Mouse (Mus musculus) embryonic facial prominence, embryonic 15.5 days (tissue): ENCODE data around the gene Tmem203. TPM values are rescaled to one million over a fixed set of nuclear protein-coding genes. Genes with fewer than 3 reads are reported as not detected.
A peak's percentile ranks its signal among the peaks of the same experiment; 100 is the strongest.
"Not testable (repeated sequence)": the region's sequence is repeated elsewhere in the genome, so short reads cannot be mapped to it uniquely, and the experiment has no call there.

Experiments
- ATAC-seq: fragments of 200-750 bp; cut with Nextera tagmentation; 2 replicates; pipeline ENCODE4 v1.8.0; 2017; ENCODE audit warnings: low read depth, moderate TSS enrichment; ENCODE audit not compliant: insufficient number of reproducible peaks, low FRiP score, low TSS enrichment
- H3K27ac ChIP-seq: fragments of 300-500 bp; sonication (generic); replicated peaks from 2 replicates; pipeline ENCODE4 v1.5.1; 2015; ENCODE audit warnings: mild to moderate bottlenecking, inconsistent platforms
- H3K27me3 ChIP-seq: fragments of 300-500 bp; sonication (generic); 2 replicates; pipeline ENCODE4 v1.6.1; 2015; ENCODE audit warnings: inconsistent platforms
- H3K36me3 ChIP-seq: fragments of 300-500 bp; sonication (generic); 2 replicates; pipeline ENCODE4 v1.6.1; 2015; ENCODE audit warnings: mild to moderate bottlenecking, inconsistent platforms
- H3K4me1 ChIP-seq: fragments of 300-500 bp; sonication (generic); 2 replicates; pipeline ENCODE4 v1.6.1; 2015; ENCODE audit warnings: inconsistent platforms
- H3K4me2 ChIP-seq: fragments of 300-500 bp; sonication (generic); replicated peaks from 2 replicates; pipeline ENCODE4 v1.6.1; 2015; ENCODE audit warnings: mild to moderate bottlenecking, inconsistent platforms
- H3K4me3 ChIP-seq: fragments of 300-500 bp; sonication (generic); replicated peaks from 2 replicates; pipeline ENCODE4 v1.5.1; 2015; ENCODE audit warnings: mild to moderate bottlenecking, inconsistent platforms
- H3K9ac ChIP-seq: fragments of 300-500 bp; sonication (generic); 2 replicates; pipeline ENCODE4 v1.6.1; 2015; ENCODE audit warnings: inconsistent platforms
- H3K9me3 ChIP-seq: fragments of 300-500 bp; sonication (generic); replicated peaks from 2 replicates; pipeline ENCODE4 v1.6.1; 2016; ENCODE audit warnings: inconsistent platforms
- WGBS: fragments of 180-500 bp; shearing (Covaris S2); methylation state at CpG from one replicate; pipeline ENCODE4 v1.1.7; 2015; 5-methylcytosine and 5-hydroxymethylcytosine counted together
- polyA plus RNA-seq: library from polyadenylated mRNA; unstranded; fragments of >200 nt; fragmentation: Nextera tagmentation; extraction: Ambion mirVana; gene quantifications from 2 replicates; pipeline ENCODE4 v1.2.1, GENCODE M21; 2015

Tmem203 gene
- polyA plus RNA-seq, 1 experiment from 2014 or later = 25.6 TPM

DNA sequence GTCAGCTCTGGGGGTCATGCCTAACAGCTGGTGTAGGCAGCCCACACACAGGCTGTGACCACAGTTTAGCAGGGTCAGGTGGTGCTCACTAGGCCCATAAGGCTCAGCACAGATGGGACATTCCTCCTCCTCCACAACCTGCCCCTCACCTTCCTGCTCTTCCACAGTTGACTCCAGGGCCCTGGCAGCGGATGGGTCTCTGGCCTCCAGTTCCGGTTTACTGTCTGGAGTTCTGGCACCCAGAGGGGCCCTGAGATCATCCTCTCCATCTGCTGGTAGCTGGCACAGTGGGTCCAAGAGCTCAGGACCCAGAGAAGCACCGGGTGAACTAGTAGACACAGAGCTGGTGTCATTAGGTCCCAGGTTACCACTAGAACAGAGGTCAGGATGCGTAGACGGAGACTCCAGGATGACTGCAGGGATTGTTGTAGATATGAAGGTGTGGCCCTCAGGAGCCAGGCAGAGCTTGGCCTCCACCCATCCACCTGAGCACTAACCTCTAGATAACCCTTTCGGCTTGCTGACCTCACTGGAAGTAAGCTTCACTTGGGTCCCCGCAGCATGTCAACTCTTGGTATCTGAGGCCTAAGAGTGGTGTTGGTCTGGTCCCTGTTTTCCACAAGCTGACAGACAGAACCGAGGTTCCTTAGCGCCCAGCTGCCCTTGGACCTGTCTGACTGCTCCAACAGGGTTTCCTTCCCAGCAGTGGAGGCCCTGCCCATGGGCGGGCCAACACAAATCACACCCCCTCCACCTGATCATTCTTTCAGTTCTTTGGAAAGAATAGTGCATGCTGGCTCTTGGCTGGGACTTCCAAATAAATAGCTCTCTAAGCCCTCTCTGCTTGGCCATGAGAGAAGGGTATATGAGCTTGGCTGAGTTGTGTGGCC is 8.8 kb upstream of the Tmem203 start, which contains the start of gene AL732309.1:
Gene AL732309.1 (minus strand): TSS at position 681 of the 890 bp plus-strand sequence.
- Histone ChIP-seq H3K27me3 (peaks cover 21% of the 10 kb centered on the region), H3K4me2 (no peak within 1 kb of the TSS), H3K27ac (peak within 1 kb of the TSS; percentile 65; the same call in 1 of the 2 replicates), H3K4me1 (peaks cover 16% of the 10 kb centered on the region), H3K9me3 (no peaks in the 10 kb centered on the region), H3K4me3 (no peak within 1 kb of the TSS), H3K9ac (no peak within 1 kb of the TSS), H3K36me3 (peaks cover 51% of the 10 kb centered on the region)
- no peak for ATAC-seq
- 82% methylated on average over 10 of the region's 10 CpGs for WGBS

- 75% methylated on average over 1 of the region's 1 CpGs for WGBS
Measured at GRCm38 (mm10) chr2:25252331-25252730, 2.9 kb upstream of the Tmem203 start.

GRCm38 (mm10) chr2:25256443-25257109 is 1.3 kb downstream of the Tmem203 start:
- H3K4me1 ChIP-seq = peaks cover 17% of the 10 kb centered on the region

More at GRCm38 (mm10) chr2:25252331-25252730, 2.9 kb upstream of the Tmem203 start:
- H3K27ac ChIP-seq = no peak overlapping the region
- H3K4me1 ChIP-seq = peaks cover 17% of the 10 kb centered on the region
- no peaks in the 10 kb centered on the region for H3K27me3 ChIP-seq
- no peaks in the 10 kb centered on the region for H3K9me3 ChIP-seq
- no peak overlapping the region for H3K9ac ChIP-seq
- no peak for ATAC-seq
- no peak overlapping the region for H3K4me2 ChIP-seq
- H3K36me3 ChIP-seq = peaks cover 52% of the 10 kb centered on the region
- H3K4me3 ChIP-seq = no peak overlapping the region

DNA sequence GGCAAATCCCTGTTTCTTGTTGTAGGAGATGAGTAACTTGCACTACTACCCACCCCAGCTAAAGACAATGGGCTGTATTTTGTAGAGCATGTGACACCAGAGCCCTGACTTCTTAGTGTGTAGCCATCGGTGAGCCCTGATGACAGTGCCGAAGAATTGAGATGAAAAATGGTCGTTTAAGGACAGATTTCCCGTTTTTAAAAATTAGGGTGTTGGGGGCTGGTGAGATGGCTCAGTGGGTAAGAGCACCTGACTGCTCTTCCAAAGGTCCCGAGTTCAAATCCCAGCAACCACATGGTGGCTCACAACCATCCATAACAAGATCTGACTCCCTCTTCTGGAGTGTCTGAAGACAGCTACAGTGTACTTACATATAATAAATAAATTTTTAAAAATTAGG is 2.0 kb downstream of the Tmem203 start:
- not testable (repeated sequence) for H3K27ac ChIP-seq, H3K9me3 ChIP-seq, ATAC-seq, H3K4me2 ChIP-seq, H3K27me3 ChIP-seq, H3K4me3 ChIP-seq, H3K9ac ChIP-seq, H3K36me3 ChIP-seq
- WGBS = 88% methylated on average over 5 of the region's 5 CpGs
- peaks cover 21% of the 10 kb centered on the region for H3K4me1 ChIP-seq

More at GRCm38 (mm10) chr2:25256443-25257109, 1.3 kb downstream of the Tmem203 start:
- not testable (repeated sequence) for H3K9me3 ChIP-seq, H3K27me3 ChIP-seq, ATAC-seq, H3K27ac ChIP-seq, H3K9ac ChIP-seq
- H3K4me2 ChIP-seq = peak overlapping the region; percentile 92
- H3K4me3 ChIP-seq = peak overlapping the region; percentile 99
- peaks cover 11% of the 10 kb centered on the region for H3K36me3 ChIP-seq
- 54% methylated on average over 12 of the region's 12 CpGs for WGBS

GRCm38 (mm10) chr2:25258887-25259286 is 3.6 kb downstream of the Tmem203 start:
- 52% methylated on average over 2 of the region's 2 CpGs for WGBS
- Histone ChIP-seq H3K36me3 (no peaks in the 10 kb centered on the region), H3K4me2 (no peak overlapping the region), H3K4me3 (no peak overlapping the region), H3K4me1 (peaks cover 32% of the 10 kb centered on the region), H3K9ac (no peak overlapping the region), H3K27ac (no peak overlapping the region), H3K9me3 (no peaks in the 10 kb centered on the region), H3K27me3 (peaks cover 8% of the 10 kb centered on the region)
- ATAC-seq = no peak

GRCm38 (mm10) chr2:25261870-25262269 is 6.6 kb downstream of the Tmem203 start:
- H3K9me3 ChIP-seq = no peaks in the 10 kb centered on the region
- H3K4me1 ChIP-seq = peaks cover 40% of the 10 kb centered on the region
- H3K4me2 ChIP-seq = peak overlapping the region; percentile 99

GRCm38 (mm10) chr2:25262291-25262767 is 7.1 kb downstream of the Tmem203 start, which contains the start of gene Tprn:
Gene Tprn, plus strand, starts transcription at chr2:25262618.
- peaks cover 45% of the 10 kb centered on the region for H3K4me1 ChIP-seq
- ATAC-seq = peak; percentile 98
- no peak within 1 kb of the TSS; the same call in 1 of the 2 replicates for H3K27ac ChIP-seq
- H3K4me3 ChIP-seq = peak within 1 kb of the TSS; percentile 73
- H3K36me3 ChIP-seq = no peaks in the 10 kb centered on the region
- H3K27me3 ChIP-seq = peaks cover 17% of the 10 kb centered on the region
- no peaks in the 10 kb centered on the region for H3K9me3 ChIP-seq
- peak within 1 kb of the TSS; percentile 99 for H3K4me2 ChIP-seq
- peak within 1 kb of the TSS; percentile 58 for H3K9ac ChIP-seq
- 0% methylated on average over 38 of the region's 39 CpGs for WGBS

More at GRCm38 (mm10) chr2:25261870-25262269, 6.6 kb downstream of the Tmem203 start:
- Histone ChIP-seq H3K27ac (no peak overlapping the region), H3K4me3 (peak overlapping the region; percentile 73), H3K9ac (no peak overlapping the region), H3K27me3 (peaks cover 17% of the 10 kb centered on the region), H3K36me3 (no peaks in the 10 kb centered on the region)
- ATAC-seq = no peak; the same call in 1 of the 2 replicates
- WGBS = 44% methylated on average over 12 of the region's 12 CpGs

DNA sequence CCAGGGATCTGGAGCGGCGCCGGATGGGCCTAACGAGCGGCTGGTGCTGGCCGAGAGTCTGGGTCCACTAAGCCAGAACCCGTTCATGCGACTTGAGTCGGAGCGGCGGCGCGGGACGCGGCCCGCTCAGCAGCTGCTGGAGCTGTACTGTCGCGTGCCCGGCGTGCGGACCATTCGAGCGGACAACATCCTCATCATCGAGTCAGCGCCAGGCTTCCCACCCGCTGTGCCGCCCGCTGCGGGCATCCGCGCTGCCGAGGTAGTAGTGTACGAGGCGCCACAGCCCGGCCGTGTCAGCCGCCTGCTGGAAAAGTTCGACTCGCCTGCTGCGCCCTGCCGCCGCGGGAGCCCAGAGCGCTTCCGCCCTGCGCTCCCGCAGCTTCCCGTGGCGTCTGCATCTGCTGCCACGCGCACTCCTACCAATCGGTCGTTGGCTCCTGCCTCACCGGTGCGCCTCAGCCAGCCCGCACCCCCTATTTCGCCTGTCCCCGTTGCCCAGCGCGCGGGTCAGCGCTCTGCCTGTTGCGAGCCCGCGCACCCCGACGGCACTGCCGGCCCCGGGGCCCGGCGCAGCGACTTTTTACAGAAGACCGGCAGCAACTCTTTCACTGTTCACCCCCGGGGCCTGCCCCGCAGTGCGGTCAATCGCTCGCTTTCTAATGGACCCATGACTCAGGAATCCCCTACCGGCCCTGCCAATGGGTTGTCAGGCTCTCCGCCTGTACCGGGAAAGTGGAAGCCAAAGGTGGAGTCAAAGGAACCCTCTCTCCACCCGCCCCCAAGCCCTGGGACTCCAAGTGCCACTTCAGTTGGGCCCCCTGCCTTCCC is 7.8 kb downstream of the Tmem203 start:
- H3K9me3 ChIP-seq = no peaks in the 10 kb centered on the region
- peaks cover 46% of the 10 kb centered on the region for H3K4me1 ChIP-seq
- no peak for ATAC-seq
- H3K4me3 ChIP-seq = peak overlapping the region; percentile 73
- peaks cover 17% of the 10 kb centered on the region for H3K27me3 ChIP-seq
- H3K4me2 ChIP-seq = peak overlapping the region; percentile 99
- WGBS = under 1% methylated on average over 82 of the region's 82 CpGs
- peak overlapping the region; percentile 58 for H3K9ac ChIP-seq
- peaks cover under 1% of the 10 kb centered on the region; the same call in 1 of the 2 replicates for H3K36me3 ChIP-seq
- H3K27ac ChIP-seq = no peak overlapping the region; the same call in 1 of the 2 replicates

DNA sequence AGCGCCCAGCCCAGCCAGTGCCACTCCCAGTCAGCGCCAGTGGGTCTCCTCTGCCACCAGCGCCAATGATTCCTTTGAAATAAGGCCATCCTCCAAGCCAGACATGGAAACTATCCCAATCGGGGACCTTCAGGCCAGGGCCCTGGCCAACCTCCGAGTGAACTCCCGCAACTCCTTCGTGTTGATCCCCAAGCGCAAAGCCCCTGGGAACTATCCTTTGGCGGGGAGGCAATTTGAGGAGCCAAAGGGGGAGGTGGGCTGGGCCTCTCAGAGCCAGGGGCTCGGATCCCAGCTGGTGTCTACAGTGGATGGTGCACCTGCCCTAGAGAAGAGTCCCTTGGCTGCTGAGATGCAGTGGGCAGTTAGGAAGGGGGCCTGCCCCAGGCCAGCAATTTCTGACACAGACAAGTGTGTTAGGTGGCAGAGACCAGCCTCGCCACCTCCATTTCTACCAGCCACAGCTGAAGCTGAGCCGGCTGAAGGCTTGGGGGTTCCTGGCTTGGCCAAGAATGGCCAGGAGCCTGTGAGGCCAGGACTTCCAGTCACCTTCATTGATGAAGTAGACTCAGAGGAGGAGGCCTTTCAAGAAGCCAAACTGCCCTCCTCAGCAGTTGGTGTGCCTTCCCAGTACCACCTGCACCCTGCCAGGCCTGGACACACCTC is 8.5 kb downstream of the Tmem203 start:
- no peaks in the 10 kb centered on the region for H3K9me3 ChIP-seq
- peaks cover 8% of the 10 kb centered on the region for H3K36me3 ChIP-seq
- WGBS = 18% methylated on average over 12 of the region's 12 CpGs
- no peak overlapping the region for H3K27ac ChIP-seq
- peak overlapping the region; percentile 99 for H3K4me2 ChIP-seq
- peaks cover 46% of the 10 kb centered on the region for H3K4me1 ChIP-seq
- peak overlapping the region; percentile 73 for H3K4me3 ChIP-seq
- H3K9ac ChIP-seq = peak overlapping the region; percentile 58; the same call in 1 of the 2 replicates
- ATAC-seq = no peak
- H3K27me3 ChIP-seq = peaks cover 17% of the 10 kb centered on the region

DNA sequence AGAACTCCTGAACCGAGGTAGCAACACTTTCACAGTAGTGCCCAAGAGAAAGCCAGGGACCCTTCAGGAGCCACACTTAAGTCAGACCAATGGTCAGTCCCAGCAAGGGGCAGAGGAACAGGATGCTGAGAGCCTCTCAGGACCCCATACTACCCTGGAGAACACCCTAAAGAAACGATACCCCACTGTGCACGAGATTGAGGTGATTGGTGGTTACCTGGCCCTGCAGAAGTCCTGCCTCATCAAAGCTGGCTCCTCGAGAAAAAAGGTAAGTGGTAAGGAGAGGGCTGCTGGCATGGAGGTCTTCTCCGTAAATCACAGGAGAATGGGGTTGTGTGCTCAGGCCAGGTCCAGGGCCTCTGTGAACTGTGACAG is 9.0 kb downstream of the Tmem203 start:
- H3K4me3 ChIP-seq = peak overlapping the region; percentile 73
- no peaks in the 10 kb centered on the region for H3K9me3 ChIP-seq
- peaks cover 13% of the 10 kb centered on the region for H3K36me3 ChIP-seq
- no peak overlapping the region for H3K27ac ChIP-seq
- H3K4me1 ChIP-seq = peaks cover 46% of the 10 kb centered on the region
- ATAC-seq = no peak
- WGBS = 78% methylated on average over 5 of the region's 5 CpGs
- H3K4me2 ChIP-seq = peak overlapping the region; percentile 99; the same call in 1 of the 2 replicates
- H3K27me3 ChIP-seq = peaks cover 17% of the 10 kb centered on the region
- H3K9ac ChIP-seq = no peak overlapping the region
